Mouse (Mus musculus) hindbrain, embryonic 16.5 days (tissue): Measurements from ENCODE around the gene Pik3cd. TPM values are rescaled to one million over a fixed set of nuclear protein-coding genes. Genes with fewer than 3 reads are reported as not detected.

ENCODE experiments used
- ATAC-seq: fragments of 200-750 bp; cut with Nextera tagmentation; 2 replicates; pipeline ENCODE4 v1.8.0; 2017; ENCODE audit warnings: moderate TSS enrichment, moderate library complexity
- H3K27ac ChIP-seq: fragments of 300-500 bp; sonication (generic); 2 replicates; pipeline ENCODE4 v1.5.1; 2014; ENCODE audit warnings: low read depth, mild to moderate bottlenecking, control low read depth, low read length, moderate library complexity
- H3K27me3 ChIP-seq: fragments of 300-500 bp; sonication (generic); replicated peaks from 2 replicates; pipeline ENCODE4 v1.6.1; 2014; ENCODE audit warnings: low read length; ENCODE audit not compliant: control insufficient read depth, insufficient read depth
- H3K36me3 ChIP-seq: fragments of 300-500 bp; sonication (generic); 2 replicates; pipeline ENCODE4 v1.6.1; 2014; ENCODE audit warnings: mild to moderate bottlenecking, low read length, moderate library complexity, mixed read lengths; ENCODE audit not compliant: control insufficient read depth, insufficient read depth
- H3K4me1 ChIP-seq: fragments of 300-500 bp; sonication (generic); 2 replicates; pipeline ENCODE4 v1.6.1; 2014; ENCODE audit warnings: low read depth, low read length; ENCODE audit not compliant: control insufficient read depth, insufficient read depth
- H3K4me2 ChIP-seq: fragments of 300-500 bp; sonication (generic); 2 replicates; pipeline ENCODE4 v1.6.1; 2014; ENCODE audit warnings: mild to moderate bottlenecking, low read length, control low read depth, moderate library complexity
- H3K4me3 ChIP-seq: fragments of 300-500 bp; sonication (generic); 2 replicates; pipeline ENCODE4 v1.5.1; 2014; ENCODE audit warnings: mild to moderate bottlenecking, low read length, control low read depth, moderate library complexity
- H3K9ac ChIP-seq: fragments of 300-500 bp; sonication (generic); 2 replicates; pipeline ENCODE4 v1.6.1; 2014; ENCODE audit warnings: low read depth, mild to moderate bottlenecking, control low read depth, low read length, moderate library complexity
- H3K9me3 ChIP-seq: fragments of 300-500 bp; sonication (generic); 2 replicates; pipeline ENCODE4 v1.6.1; 2014; ENCODE audit warnings: mild to moderate bottlenecking, low read length, moderate library complexity; ENCODE audit not compliant: control insufficient read depth
- WGBS: fragments of 180-500 bp; shearing (Covaris S2); extraction: QIAGEN DNeasy Blood & Tissue Kit; methylation state at CpG from one replicate; pipeline ENCODE4 v1.1.7; 2014; 5-methylcytosine and 5-hydroxymethylcytosine counted together
- polyA plus RNA-seq: library from polyadenylated mRNA; unstranded; fragments of >200 nt; fragmentation: Nextera tagmentation; extraction: Ambion mirVana; gene quantifications from 2 replicates; pipeline ENCODE4 v1.2.1, GENCODE M21; 2015

Gene Pik3cd
- polyA plus RNA-seq, 1 experiment from 2014 or later, result 13.1 TPM

DNA sequence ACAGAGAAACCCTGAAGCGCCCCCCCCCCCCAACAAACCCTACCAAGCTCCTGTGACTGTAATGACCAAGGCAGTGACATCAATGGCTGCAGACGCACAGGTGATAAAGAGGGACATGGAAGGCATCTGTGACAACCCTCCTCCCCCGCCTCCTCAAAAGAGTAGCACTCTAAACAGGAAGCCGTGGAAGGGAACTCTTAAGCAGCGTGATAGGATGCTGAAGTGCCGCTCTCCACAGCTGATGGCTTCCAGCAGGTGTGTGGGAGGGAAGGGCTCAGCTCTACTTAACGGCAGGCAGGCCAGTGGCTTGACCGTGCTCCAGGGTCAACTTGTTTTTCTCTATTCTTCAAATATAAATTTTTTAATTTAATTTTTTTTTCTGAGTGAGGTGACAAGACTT lies 18.8 kb upstream of the Pik3cd start:
- no peaks in the 10 kb centered on the region for H3K27me3 ChIP-seq
- WGBS, result 88% methylated on average over 8 of the region's 8 CpGs
- peaks cover 22% of the 10 kb centered on the region for H3K4me1 ChIP-seq
- H3K9ac ChIP-seq, result no peak overlapping the region
- H3K4me2 ChIP-seq, result no peak overlapping the region
- peaks cover 47% of the 10 kb centered on the region for H3K36me3 ChIP-seq
- no peak overlapping the region for H3K4me3 ChIP-seq
- no peak overlapping the region for H3K27ac ChIP-seq
- ATAC-seq, result no peak
- no peaks in the 10 kb centered on the region for H3K9me3 ChIP-seq

DNA sequence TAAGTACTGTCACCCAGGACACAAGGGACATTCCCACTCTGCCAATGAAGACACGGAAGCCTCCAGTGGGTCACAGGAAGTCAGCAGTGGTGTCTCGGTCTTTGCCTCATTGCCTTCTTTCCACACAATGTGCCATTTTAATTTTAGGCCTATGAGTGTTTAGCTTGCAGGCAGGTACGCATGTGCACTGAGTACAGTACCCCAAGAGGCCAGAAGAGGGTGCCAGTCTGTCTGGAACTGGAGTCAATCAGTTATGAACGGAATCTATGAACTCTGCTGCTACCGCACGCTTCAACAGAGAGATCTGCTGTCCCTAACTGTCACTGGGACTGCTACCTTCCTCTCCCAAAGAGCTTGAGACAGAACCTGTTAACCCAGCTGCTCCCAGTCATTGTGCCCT lies 17.3 kb upstream of the Pik3cd start:
- ATAC-seq, result no peak
- Histone ChIP-seq H3K4me2 (no peak overlapping the region), H3K4me1 (peaks cover 20% of the 10 kb centered on the region), H3K36me3 (peaks cover 42% of the 10 kb centered on the region), H3K27me3 (no peaks in the 10 kb centered on the region), H3K4me3 (no peak overlapping the region), H3K9me3 (no peaks in the 10 kb centered on the region), H3K27ac (no peak overlapping the region), H3K9ac (no peak overlapping the region)
- WGBS, result 81% methylated on average over 6 of the region's 6 CpGs

DNA sequence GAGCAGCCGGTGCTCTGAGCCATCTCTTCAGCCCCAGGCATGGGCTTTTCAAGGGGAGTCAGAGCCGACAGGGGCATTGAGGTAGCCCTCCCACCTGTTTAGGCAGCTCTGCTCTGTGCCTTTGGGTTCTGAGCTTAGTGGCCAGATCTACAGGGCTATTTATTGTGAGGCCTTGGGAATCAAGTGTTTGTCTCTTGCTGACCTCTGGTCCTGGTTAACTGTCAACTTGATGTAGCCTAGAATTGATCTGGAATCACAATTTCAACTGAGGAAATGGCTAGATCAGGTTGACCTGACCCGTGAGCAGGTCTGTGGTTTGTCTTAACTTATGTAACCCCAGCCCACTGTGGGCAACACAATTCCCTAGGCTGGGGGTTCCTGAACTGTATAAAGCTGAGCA lies 12.2 kb upstream of the Pik3cd start:
- no peaks in the 10 kb centered on the region for H3K27me3 ChIP-seq
- WGBS, result 74% methylated on average over 3 of the region's 3 CpGs
- peaks cover 39% of the 10 kb centered on the region for H3K36me3 ChIP-seq
- H3K4me1 ChIP-seq, result no peaks in the 10 kb centered on the region
- no peak for ATAC-seq
- no peaks in the 10 kb centered on the region for H3K9me3 ChIP-seq
- H3K9ac ChIP-seq, result no peak overlapping the region; the same call in 1 of the 2 replicates
- H3K27ac ChIP-seq, result no peak overlapping the region
- no peak overlapping the region for H3K4me2 ChIP-seq
- no peak overlapping the region for H3K4me3 ChIP-seq

DNA sequence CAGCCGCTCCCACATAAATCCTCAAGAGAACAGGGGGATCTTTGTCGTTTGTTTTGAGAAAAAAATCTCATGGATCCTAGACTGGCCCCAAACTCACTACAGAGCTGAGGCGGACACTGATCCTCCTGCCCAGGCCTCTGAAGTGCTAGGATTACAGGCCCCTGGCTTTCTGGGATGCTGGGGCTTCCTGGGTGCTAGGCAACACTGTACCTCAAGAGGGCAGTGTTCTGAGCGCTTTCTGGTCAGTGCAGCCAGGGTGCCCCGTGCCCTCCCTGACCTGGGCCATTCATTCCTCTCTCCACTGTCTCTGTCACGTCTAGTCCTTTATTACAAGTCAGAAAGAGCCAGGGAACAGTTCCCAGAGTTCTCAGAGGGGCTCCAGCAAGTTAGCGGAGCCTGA lies 9.6 kb upstream of the Pik3cd start:
- no peak overlapping the region for H3K9ac ChIP-seq
- H3K27ac ChIP-seq, result no peak overlapping the region
- H3K27me3 ChIP-seq, result no peaks in the 10 kb centered on the region
- H3K4me3 ChIP-seq, result no peak overlapping the region
- no peak for ATAC-seq
- no peaks in the 10 kb centered on the region for H3K9me3 ChIP-seq
- no peaks in the 10 kb centered on the region for H3K4me1 ChIP-seq
- peaks cover 16% of the 10 kb centered on the region for H3K36me3 ChIP-seq
- no peak overlapping the region for H3K4me2 ChIP-seq
- WGBS, result 23% methylated on average over 7 of the region's 7 CpGs

DNA sequence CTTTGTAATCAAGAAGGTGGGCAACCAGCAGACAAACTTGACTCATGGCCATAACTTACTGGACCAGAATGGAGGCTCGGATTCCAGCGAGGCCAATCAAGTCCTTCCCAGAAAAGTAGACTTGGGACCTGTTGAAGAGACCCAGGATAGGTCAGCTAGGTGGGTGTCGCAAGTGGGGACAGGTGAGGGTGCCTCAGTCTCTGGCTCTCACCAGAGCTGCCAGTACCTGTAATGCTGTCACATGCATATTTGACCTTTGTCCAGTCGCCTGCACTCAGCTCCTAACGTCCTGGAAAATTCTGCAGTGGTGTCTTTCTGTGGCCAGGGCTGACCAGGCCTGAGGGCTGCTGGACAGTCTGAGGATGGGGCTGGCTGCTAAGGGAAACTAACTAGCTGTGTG lies 9.1 kb upstream of the Pik3cd start:
- H3K9ac ChIP-seq, result no peak overlapping the region
- no peak for ATAC-seq
- no peaks in the 10 kb centered on the region for H3K4me1 ChIP-seq
- H3K9me3 ChIP-seq, result no peaks in the 10 kb centered on the region
- peaks cover 11% of the 10 kb centered on the region for H3K36me3 ChIP-seq
- H3K4me2 ChIP-seq, result no peak overlapping the region
- WGBS, result 86% methylated on average over 5 of the region's 5 CpGs
- no peak overlapping the region for H3K4me3 ChIP-seq
- no peaks in the 10 kb centered on the region for H3K27me3 ChIP-seq
- no peak overlapping the region for H3K27ac ChIP-seq

DNA sequence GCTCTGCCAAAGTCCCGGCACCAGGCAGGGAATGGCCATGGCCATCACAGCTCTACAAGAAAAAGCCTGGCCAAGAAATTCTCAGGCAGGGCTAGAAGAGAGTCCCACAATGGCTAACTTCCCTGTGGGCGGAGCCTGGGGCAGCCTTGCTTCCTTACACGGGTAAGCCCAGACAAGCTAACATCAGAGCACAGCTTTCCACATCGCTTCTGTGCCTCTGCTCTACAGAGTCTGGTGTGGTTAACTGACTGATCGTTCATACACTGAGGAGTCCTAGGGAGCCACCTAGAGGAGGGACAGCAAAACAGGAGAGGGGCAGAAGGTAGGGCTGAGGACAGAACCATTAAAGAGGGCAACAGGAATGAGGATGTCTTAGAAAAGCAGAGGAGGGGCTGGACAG lies 8.1 kb upstream of the Pik3cd start:
- Histone ChIP-seq H3K9ac (no peak overlapping the region), H3K4me3 (no peak overlapping the region), H3K4me2 (no peak overlapping the region), H3K4me1 (no peaks in the 10 kb centered on the region), H3K27ac (no peak overlapping the region), H3K9me3 (no peaks in the 10 kb centered on the region), H3K27me3 (no peaks in the 10 kb centered on the region), H3K36me3 (peaks cover 6% of the 10 kb centered on the region; the same call in 1 of the 2 replicates)
- ATAC-seq, result peak; percentile 63
- WGBS, result 22% methylated on average over 5 of the region's 5 CpGs

DNA sequence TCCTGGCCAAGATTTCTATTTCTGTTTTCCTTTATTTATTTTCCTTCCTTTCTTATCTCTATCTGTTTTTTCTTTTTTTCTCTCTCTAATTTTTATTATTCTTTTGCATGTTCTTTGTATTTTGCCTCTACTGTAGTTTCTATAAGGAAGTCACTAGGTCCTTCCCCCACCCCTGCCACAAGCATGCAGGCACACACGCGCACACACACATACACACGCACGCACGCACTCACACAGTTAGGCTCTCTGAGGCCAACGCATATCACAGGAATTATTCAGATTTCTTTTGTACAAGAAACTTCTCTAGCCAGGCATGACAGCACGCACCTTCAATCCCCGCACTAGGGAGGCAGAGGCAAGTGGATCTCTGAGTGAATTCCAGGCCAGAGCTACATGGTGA lies 3.6 kb upstream of the Pik3cd start:
- Histone ChIP-seq H3K9ac (no peak overlapping the region), H3K4me1 (no peaks in the 10 kb centered on the region), H3K9me3 (no peaks in the 10 kb centered on the region), H3K27me3 (no peaks in the 10 kb centered on the region), H3K4me2 (no peak overlapping the region), H3K4me3 (no peak overlapping the region), H3K27ac (no peak overlapping the region), H3K36me3 (no peaks in the 10 kb centered on the region)
- ATAC-seq, result no peak
- WGBS, result 89% methylated on average over 8 of the region's 8 CpGs

DNA sequence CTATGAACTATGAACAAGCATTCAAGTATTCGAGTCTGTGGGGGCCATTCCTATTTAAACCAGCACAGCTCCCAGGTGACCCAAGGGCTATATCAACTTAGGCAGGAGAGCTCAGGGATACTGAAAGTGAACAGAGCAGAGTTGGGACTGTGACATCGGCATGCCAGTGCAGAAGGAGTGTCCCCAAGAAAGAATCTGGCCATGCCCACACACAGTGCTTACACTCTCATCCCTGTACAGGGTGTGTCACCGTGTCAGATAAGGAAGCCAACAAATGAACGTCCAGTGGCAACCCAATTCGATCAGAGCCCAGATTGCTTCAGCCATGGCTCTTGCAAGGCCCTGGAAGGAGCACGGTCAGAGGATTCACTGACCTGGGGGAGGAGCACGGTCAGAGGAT lies 2.9 kb upstream of the Pik3cd start:
- no peak overlapping the region for H3K4me3 ChIP-seq
- H3K27me3 ChIP-seq, result no peaks in the 10 kb centered on the region; the same call in 1 of the 2 replicates
- WGBS, result 75% methylated on average over 7 of the region's 7 CpGs
- ATAC-seq, result no peak
- no peak overlapping the region for H3K9ac ChIP-seq
- H3K9me3 ChIP-seq, result no peaks in the 10 kb centered on the region
- no peaks in the 10 kb centered on the region for H3K36me3 ChIP-seq
- H3K27ac ChIP-seq, result no peak overlapping the region
- H3K4me1 ChIP-seq, result no peaks in the 10 kb centered on the region
- no peak overlapping the region for H3K4me2 ChIP-seq

DNA sequence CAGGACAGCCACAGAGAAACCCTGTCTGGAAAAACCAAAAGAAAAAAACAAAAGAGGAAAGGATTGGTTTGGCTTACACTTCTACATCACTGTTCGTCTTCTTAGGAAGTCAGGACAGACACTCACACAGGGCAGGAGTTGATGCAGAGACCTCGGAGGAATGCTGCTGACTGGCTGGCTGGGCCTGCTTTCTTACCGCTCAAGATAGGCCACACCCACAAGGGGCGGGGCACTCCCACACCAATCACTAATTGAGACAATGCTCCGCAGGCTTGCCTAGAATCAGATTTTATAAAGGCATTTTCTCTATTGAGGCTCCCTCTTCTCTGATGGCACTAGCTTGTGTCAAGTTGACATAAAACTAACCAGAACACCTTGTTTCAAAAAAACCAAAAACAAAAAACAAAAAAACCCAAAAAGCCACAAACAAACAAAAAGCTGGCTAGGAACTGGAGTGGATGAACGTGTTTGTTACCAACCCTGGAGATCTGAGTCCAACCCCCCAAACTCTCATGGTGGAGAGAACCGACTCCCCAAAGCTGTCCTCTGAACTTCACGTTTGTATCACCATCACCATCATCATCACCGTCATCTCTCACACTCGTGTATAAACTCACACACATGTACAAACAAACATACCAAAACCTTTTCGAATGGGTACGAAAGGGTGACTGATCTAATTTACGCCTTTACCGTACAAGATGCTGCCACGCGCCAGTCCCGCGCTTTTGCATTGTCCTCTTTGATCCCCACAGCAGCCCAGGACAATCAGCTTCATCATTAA lies 753 bp downstream of the Pik3cd start:
- Histone ChIP-seq H3K9me3 (no peaks in the 10 kb centered on the region), H3K27me3 (peaks cover 7% of the 10 kb centered on the region; the same call in 1 of the 2 replicates), H3K4me1 (peaks cover 9% of the 10 kb centered on the region; the same call in 1 of the 2 replicates), H3K4me3 (no peak overlapping the region), H3K9ac (no peak overlapping the region), H3K36me3 (no peaks in the 10 kb centered on the region), H3K4me2 (no peak overlapping the region), H3K27ac (no peak overlapping the region)
- ATAC-seq, result no peak
- WGBS, result 62% methylated on average over 18 of the region's 18 CpGs
